Mouse (Mus musculus) liver, embryonic 13.5 days (tissue): ENCODE measurements at regions not wholly inside any gene's neighbourhood (a gene's known extent, or its start where the extent isn't known, plus 50 kb on each side); places are given as distances from the start of the nearest gene placed in this dataset.
"Not testable (repeated sequence)": the region's sequence is repeated elsewhere in the genome, so short reads cannot be mapped to it uniquely, and the experiment has no call there.

Experiments used
- ATAC-seq: fragments of 200-750 bp; cut with Nextera tagmentation; 2 replicates; pipeline ENCODE4 v1.8.0; 2017; ENCODE audit warnings: low read depth, mild to moderate bottlenecking, moderate number of reproducible peaks, moderate library complexity
- DNase-seq: peaks from one replicate; pipeline ENCODE4 v3.0.0; 2022
- H3K27ac ChIP-seq: fragments of 300-500 bp; sonication (generic); 2 replicates; pipeline ENCODE4 v1.5.1; 2015; ENCODE audit warnings: moderate library complexity, mild to moderate bottlenecking, inconsistent platforms
- H3K27me3 ChIP-seq: fragments of 300-500 bp; sonication (generic); 2 replicates; pipeline ENCODE4 v1.6.1; 2015; ENCODE audit warnings: mild to moderate bottlenecking, inconsistent platforms
- H3K36me3 ChIP-seq: fragments of 300-500 bp; sonication (generic); 2 replicates; pipeline ENCODE4 v1.6.1; 2015; ENCODE audit warnings: mild to moderate bottlenecking, inconsistent platforms
- H3K4me1 ChIP-seq: fragments of 300-500 bp; sonication (generic); replicated peaks from 2 replicates; pipeline ENCODE4 v1.6.1; 2015; ENCODE audit warnings: inconsistent platforms
- H3K4me2 ChIP-seq: fragments of 300-500 bp; sonication (generic); 2 replicates; pipeline ENCODE4 v1.6.1; 2015; ENCODE audit warnings: inconsistent platforms, mild to moderate bottlenecking, moderate library complexity
- H3K4me3 ChIP-seq: fragments of 300-500 bp; sonication (generic); replicated peaks from 2 replicates; pipeline ENCODE4 v1.5.1; 2015; ENCODE audit warnings: mild to moderate bottlenecking, inconsistent platforms
- H3K9ac ChIP-seq: fragments of 300-500 bp; sonication (generic); 2 replicates; pipeline ENCODE4 v1.6.1; 2015; ENCODE audit warnings: mild to moderate bottlenecking, inconsistent platforms
- H3K9me3 ChIP-seq: fragments of 300-500 bp; sonication (generic); replicated peaks from 2 replicates; pipeline ENCODE4 v1.6.1; 2016; ENCODE audit warnings: inconsistent platforms
- WGBS: fragments of 180-500 bp; shearing (Covaris S2); methylation state at CpG from one replicate; pipeline ENCODE4 v1.1.7; 2015; ENCODE audit not compliant: insufficient replicate concordance; 5-methylcytosine and 5-hydroxymethylcytosine counted together

DNA sequence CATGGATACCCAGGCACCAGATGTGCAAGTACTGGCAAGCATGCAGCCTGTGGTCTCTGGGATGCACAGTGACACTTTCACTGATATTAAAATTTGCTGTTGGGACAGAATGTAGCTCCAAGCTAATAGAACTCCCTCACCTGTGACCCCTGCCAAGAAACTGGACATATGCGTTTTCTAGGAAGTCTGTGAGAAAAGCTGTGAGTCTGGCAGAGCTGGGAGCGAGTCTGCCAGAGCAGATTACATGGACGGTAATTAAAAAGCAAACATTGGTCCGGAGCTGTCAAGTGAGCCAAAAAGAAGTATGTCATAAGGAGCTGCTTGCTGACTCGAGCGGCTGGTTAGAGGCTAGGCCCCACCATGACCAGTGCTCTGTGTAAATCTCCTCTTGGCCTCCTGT is 147.1 kb downstream of the Tsen15 start:
- ATAC-seq, result no peak
- Histone ChIP-seq H3K9ac (no peak overlapping the region), H3K27ac (no peak overlapping the region), H3K4me3 (no peak overlapping the region), H3K4me1 (no peaks in the 10 kb centered on the region), H3K4me2 (no peak overlapping the region), H3K27me3 (no peaks in the 10 kb centered on the region), H3K36me3 (no peaks in the 10 kb centered on the region), H3K9me3 (no peaks in the 10 kb centered on the region)
- WGBS, result 62% methylated on average over 6 of the region's 6 CpGs
- no peak for DNase-seq

DNA sequence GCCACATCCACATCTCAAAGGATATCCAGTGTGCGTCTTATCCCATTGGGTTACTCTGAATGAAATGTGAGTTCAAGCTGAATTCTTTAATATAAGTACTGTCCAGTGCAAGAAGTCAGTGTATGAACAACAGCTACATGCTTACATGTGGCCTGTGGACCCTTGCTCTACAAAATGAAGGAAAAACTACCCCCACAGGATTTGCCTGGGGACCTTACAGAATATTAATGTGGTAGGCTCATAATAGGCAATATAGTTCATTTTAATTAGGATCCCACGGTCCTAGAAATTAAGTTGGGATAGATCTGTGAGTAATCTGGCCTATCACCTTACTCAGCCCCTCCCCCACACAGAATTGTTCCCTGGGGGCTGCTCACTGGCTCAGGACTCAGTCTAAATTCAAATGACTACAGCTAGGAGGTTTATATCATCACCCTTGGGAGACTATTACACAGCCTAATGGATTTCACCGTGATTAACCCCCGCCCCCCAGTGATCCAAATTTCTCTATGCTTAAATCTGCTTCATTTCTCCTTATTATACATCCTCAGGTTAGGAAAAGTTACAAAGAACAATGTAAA is 145.4 kb upstream of the 1700025G04Rik start:
- 66% methylated on average over 4 of the region's 4 CpGs for WGBS
- DNase-seq, result no peak
- H3K4me2 ChIP-seq, result no peak overlapping the region

DNA sequence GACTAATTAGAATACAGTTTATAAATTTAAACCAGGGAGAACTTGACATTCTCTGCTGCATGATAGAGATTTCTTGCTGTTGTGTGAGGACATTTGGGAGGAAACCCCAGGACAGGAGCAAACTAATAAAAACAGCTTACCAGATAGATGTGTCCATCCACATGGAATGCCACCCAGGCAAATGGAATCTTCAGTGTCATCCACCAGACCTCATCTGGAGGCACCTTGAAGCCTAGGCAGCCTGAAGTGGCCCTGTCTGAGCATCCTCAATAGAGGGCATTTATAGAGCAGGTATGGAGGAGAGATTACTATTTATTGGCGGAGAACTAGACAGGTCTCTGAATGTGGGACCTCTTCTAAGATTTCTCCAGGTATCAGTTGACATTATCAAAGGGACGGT is 144.8 kb upstream of the 1700025G04Rik start:
- Histone ChIP-seq H3K27ac (no peak overlapping the region), H3K36me3 (no peaks in the 10 kb centered on the region), H3K4me2 (no peak overlapping the region), H3K9ac (no peak overlapping the region), H3K4me3 (no peak overlapping the region), H3K27me3 (no peaks in the 10 kb centered on the region), H3K4me1 (no peaks in the 10 kb centered on the region), H3K9me3 (no peaks in the 10 kb centered on the region)
- DNase-seq (no peak), ATAC-seq (no peak)
- 84% methylated on average over 2 of the region's 2 CpGs for WGBS

More for the DNA sequence above, 145.4 kb upstream of the 1700025G04Rik start:
- H3K36me3 ChIP-seq, result no peaks in the 10 kb centered on the region
- H3K4me3 ChIP-seq, result no peak overlapping the region
- H3K4me1 ChIP-seq, result no peaks in the 10 kb centered on the region
- H3K9ac ChIP-seq, result no peak overlapping the region
- H3K27ac ChIP-seq, result no peak overlapping the region
- no peaks in the 10 kb centered on the region for H3K27me3 ChIP-seq
- ATAC-seq, result no peak
- H3K9me3 ChIP-seq, result no peaks in the 10 kb centered on the region

DNA sequence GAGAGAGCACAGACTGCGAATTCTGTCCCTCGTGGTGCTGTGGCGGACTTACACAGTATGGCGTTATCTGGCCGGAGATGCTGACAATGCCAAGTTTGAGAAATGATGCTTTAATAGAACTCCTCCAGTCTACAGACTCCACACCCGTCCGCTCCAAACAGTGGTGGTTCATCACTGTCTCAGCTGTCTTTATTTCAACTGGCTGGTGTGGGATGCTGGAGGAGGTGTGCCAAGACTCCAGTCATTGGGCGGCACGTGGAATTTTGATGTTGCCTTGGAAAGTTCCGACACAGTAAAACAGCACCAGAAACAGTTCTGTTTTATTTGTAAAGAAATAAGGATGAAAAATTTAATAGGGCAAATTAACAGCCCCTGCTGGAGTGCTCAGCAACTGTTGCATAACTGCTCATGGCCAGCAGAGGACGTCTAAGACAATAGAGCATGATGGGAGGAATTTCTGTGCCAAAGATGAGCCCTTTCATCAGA is 141.8 kb upstream of the 1700025G04Rik start:
- Histone ChIP-seq H3K27me3 (no peaks in the 10 kb centered on the region), H3K9me3 (no peaks in the 10 kb centered on the region), H3K27ac (no peak overlapping the region), H3K4me3 (no peak overlapping the region), H3K36me3 (no peaks in the 10 kb centered on the region), H3K4me1 (no peaks in the 10 kb centered on the region), H3K4me2 (no peak overlapping the region), H3K9ac (no peak overlapping the region)
- 68% methylated on average over 11 of the region's 11 CpGs for whole genome bisulfite sequencing
- DNase-seq (no peak), ATAC-seq (no peak)

DNA sequence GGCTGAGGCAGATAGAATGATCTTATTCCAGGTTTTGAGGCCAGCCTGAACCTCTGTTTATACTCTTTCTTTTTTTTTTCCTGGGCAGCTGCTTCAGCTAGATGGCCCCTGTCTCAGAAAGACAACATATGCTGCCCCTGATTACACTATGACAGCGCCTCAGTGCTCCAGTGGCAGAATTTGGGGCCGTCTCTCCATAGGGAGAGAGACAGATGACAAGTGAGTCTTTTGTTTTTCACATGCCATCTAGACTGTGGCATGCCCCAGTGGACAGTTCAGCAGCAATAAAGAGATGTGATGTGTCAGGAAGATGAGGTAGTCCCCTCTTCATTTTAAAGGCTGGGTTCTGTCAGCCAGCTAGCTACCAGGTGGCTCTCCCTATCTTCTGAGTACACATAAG is 139.8 kb upstream of the 1700025G04Rik start:
- H3K4me1 ChIP-seq, result no peaks in the 10 kb centered on the region
- no peaks in the 10 kb centered on the region for H3K9me3 ChIP-seq
- no peak overlapping the region for H3K4me2 ChIP-seq
- no peaks in the 10 kb centered on the region for H3K36me3 ChIP-seq
- no peak overlapping the region for H3K4me3 ChIP-seq
- 42% methylated on average over 2 of the region's 2 CpGs for WGBS
- H3K9ac ChIP-seq, result no peak overlapping the region
- ATAC-seq, result no peak
- no peak overlapping the region for H3K27ac ChIP-seq
- no peaks in the 10 kb centered on the region for H3K27me3 ChIP-seq
- DNase-seq, result no peak

DNA sequence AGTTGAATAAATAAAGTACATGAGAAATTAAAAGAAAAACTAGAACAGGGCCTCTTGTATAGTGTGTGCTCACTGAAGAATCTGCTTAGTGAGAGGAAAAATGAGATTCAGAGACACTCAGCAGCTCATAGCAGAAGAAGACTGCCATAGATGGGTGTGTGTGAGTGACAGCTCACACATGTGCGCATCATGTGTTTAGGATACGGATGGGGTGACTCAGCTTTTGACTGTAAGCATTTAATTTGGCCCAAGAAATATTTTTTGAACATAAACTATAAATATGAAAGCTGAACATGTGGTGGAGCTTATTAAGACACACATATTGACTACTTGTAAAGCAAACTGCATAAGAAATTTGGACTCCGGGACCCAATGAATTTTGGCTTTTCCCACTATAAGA is 136.1 kb upstream of the 1700025G04Rik start:
- ATAC-seq (no peak), DNase-seq (no peak)
- no peak overlapping the region for H3K4me3 ChIP-seq
- no peaks in the 10 kb centered on the region for H3K4me1 ChIP-seq
- no peaks in the 10 kb centered on the region for H3K36me3 ChIP-seq
- 69% methylated on average over 3 of the region's 3 CpGs for WGBS
- no peaks in the 10 kb centered on the region for H3K9me3 ChIP-seq
- no peak overlapping the region for H3K27ac ChIP-seq
- H3K4me2 ChIP-seq, result no peak overlapping the region
- no peaks in the 10 kb centered on the region for H3K27me3 ChIP-seq
- no peak overlapping the region for H3K9ac ChIP-seq

DNA sequence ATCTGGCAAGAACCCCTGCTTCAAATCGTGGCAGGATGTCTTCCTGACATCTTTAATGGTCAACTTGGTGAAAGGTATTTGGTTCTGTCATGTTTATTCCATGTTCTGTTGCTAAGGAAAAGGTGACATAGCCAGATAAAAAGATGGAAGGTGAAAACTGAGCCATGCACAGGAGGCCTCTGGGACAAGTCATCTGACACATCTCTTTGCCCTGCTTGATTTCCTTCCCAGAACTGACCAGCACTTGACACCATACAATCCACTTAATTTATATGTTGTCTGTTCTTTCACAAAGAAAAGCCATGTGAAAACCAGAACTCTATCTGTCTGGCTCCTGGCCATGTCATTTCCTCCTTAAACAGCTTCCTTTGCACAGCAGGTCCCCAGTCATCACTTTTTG is 133.7 kb upstream of the 1700025G04Rik start:
- no peak for DNase-seq
- ATAC-seq, result no peak
- Histone ChIP-seq H3K9me3 (no peaks in the 10 kb centered on the region), H3K27me3 (no peaks in the 10 kb centered on the region), H3K36me3 (no peaks in the 10 kb centered on the region), H3K4me3 (no peak overlapping the region), H3K9ac (no peak overlapping the region), H3K4me2 (no peak overlapping the region), H3K27ac (no peak overlapping the region), H3K4me1 (no peaks in the 10 kb centered on the region)
- whole genome bisulfite sequencing, result 33% methylated on average over 1 of the region's 1 CpGs

DNA sequence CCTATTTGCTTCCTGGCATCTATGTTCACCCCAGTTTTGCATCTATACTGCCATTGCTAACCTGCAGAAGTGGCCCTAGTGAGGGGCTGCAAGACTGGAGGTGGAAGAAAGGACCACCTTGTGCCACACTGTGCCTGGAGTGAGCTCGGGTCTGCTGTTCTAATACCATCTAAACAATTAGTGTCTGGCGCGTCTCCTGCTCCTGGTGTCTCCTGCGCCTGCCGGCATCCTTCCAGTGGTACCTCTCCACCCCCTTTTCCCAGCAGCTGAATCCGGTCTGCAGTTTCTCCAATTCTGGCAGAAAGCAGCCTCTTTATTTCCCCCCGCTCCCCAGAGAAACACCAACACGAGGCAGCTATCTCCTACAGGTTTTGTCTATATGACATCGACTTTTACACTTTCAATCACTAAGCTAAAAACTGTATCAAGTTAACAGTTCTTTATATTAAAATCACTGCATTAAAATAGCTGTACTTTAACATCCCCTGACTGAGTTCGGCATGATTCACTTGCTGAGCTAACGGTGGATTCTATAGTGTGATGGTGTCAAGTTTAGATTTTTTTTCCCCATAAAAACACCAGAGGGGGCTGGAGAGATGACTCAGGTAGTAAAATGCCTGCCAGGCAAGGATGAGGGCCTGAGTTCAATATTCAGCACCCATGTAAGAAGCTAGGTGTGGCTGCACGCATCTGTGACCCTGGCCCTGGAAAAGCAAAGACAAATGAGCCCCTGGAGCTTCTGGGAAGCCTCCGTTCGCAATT is 131.1 kb upstream of the 1700025G04Rik start:
- no peaks in the 10 kb centered on the region for H3K27me3 ChIP-seq
- no peaks in the 10 kb centered on the region for H3K9me3 ChIP-seq
- no peaks in the 10 kb centered on the region for H3K36me3 ChIP-seq
- ATAC-seq (no peak), DNase-seq (no peak)
- no peak overlapping the region for H3K4me2 ChIP-seq
- H3K4me1 ChIP-seq, result no peaks in the 10 kb centered on the region
- H3K27ac ChIP-seq, result no peak overlapping the region
- 67% methylated on average over 14 of the region's 14 CpGs for WGBS
- H3K4me3 ChIP-seq, result no peak overlapping the region
- H3K9ac ChIP-seq, result no peak overlapping the region

DNA sequence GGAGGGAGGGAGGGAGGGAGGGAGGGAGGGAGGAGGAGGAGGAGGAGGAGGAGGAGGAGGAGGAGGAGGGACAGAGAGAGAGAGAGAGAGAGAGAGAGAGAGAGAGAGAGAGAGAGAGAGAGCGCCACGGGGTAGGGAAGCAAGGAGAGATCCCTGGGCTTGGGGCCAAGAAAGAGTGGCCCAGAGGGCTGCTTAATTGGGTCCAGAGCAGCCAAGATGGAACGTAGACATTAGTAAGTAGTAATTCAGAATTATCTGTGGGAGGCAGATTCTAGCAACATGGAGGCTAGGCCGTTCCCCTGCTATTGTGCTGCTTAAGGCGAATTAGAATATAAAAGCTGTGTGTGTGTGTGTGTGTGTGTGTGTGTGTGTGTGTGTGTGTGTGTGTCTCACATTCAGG is 129.8 kb upstream of the 1700025G04Rik start:
- not testable (repeated sequence) for H3K9me3 ChIP-seq, H3K4me1 ChIP-seq, H3K4me2 ChIP-seq, H3K27ac ChIP-seq, H3K27me3 ChIP-seq, ATAC-seq, DNase-seq, H3K4me3 ChIP-seq, H3K9ac ChIP-seq, H3K36me3 ChIP-seq
- 71% methylated on average over 5 of the region's 5 CpGs for WGBS

DNA sequence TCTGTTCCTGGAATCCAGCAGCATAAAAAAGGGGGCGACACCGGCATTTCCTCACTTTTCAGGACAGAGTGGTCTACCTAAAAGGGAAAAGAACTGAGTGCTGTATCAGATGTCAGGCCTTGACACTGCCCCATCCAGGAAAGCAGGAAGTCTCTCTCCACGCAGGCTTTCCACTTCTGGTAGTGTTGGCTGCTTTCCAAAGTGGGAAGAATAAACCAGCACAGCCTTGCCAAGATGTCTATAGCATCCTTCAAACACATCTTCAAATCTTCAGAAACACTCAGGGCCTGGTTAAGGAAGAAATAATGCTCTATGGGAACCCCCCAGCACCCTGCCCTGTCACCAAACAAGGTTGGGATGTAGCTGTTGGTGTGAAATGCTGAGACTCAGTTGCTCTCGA is 127.5 kb upstream of the 1700025G04Rik start:
- H3K36me3 ChIP-seq, result no peaks in the 10 kb centered on the region
- no peak overlapping the region for H3K9ac ChIP-seq
- DNase-seq, result no peak
- H3K27me3 ChIP-seq, result no peaks in the 10 kb centered on the region
- ATAC-seq, result no peak
- no peaks in the 10 kb centered on the region for H3K9me3 ChIP-seq
- H3K27ac ChIP-seq, result no peak overlapping the region
- 53% methylated on average over 4 of the region's 4 CpGs for WGBS
- H3K4me2 ChIP-seq, result no peak overlapping the region
- H3K4me1 ChIP-seq, result no peaks in the 10 kb centered on the region
- no peak overlapping the region for H3K4me3 ChIP-seq

DNA sequence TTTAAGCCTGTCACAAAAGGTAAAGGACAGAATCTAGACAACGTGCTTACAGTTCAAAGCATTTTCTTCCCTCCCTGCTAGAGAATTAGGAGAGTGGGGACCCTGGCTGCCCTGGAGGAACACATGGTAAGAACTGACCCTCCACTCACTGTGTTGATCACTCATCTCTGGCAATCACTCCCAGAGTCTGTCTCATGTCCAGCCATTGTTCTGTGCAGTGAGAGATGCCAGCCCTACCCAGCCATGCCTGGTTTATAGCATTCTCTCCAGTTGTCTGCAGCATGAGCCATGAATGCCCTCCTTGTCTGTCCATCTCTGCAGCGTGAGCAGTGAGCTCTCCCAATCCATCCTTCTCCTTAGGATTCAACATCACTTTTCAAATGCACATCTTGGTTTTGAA is 124.5 kb upstream of the 1700025G04Rik start:
- H3K4me2 ChIP-seq, result no peak overlapping the region
- DNase-seq (no peak), ATAC-seq (no peak)
- H3K4me3 ChIP-seq, result no peak overlapping the region
- no peak overlapping the region for H3K9ac ChIP-seq
- H3K27ac ChIP-seq, result no peak overlapping the region
- H3K4me1 ChIP-seq, result no peaks in the 10 kb centered on the region
- WGBS, result 66% methylated on average over 2 of the region's 2 CpGs
- no peaks in the 10 kb centered on the region for H3K9me3 ChIP-seq
- no peaks in the 10 kb centered on the region for H3K27me3 ChIP-seq
- no peaks in the 10 kb centered on the region for H3K36me3 ChIP-seq

DNA sequence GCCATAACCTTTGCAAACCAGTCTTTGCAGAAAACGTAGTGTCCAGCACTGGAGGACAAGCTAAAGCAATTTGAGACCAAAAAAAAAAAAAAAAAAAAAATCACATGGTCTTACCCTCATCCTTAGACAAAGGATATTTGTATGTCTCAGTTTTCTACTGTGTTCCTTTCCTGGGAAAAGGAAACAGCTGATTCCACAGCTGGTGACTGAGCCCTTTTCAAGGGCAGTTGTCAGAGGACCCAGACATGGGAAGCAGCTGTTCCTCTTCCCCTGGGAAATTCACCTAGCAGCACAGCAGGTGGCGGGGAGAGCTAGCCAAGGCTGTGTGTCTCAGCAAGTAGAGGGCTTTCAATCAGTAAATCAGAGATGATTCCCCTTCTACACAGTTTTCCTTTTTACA is 113.3 kb upstream of the 1700025G04Rik start:
- no peaks in the 10 kb centered on the region for H3K4me1 ChIP-seq
- H3K4me2 ChIP-seq, result no peak overlapping the region
- no peaks in the 10 kb centered on the region for H3K27me3 ChIP-seq
- no peak for ATAC-seq
- no peaks in the 10 kb centered on the region for H3K9me3 ChIP-seq
- no peak overlapping the region for H3K27ac ChIP-seq
- no peaks in the 10 kb centered on the region for H3K36me3 ChIP-seq
- H3K9ac ChIP-seq, result no peak overlapping the region
- no peak overlapping the region for H3K4me3 ChIP-seq
- WGBS, result 46% methylated on average over 2 of the region's 2 CpGs
- no peak for DNase-seq
